Mouse (Mus musculus) E14TG2a.4 (cell line): ENCODE results near the gene Pgam5.
A peak's percentile ranks its signal among the peaks of the same experiment; 100 is the strongest.

Experiments
- H3K27me3 ChIP-seq: 2 replicates; pipeline ENCODE4 v1.6.1; 2014; ENCODE audit warnings: low read length, control low read depth; ENCODE audit not compliant: insufficient read depth
- H3K36me3 ChIP-seq: 2 replicates; pipeline ENCODE4 v1.6.1; 2014; ENCODE audit warnings: low read length, control low read depth; ENCODE audit not compliant: insufficient read depth
- H3K4me1 ChIP-seq: replicated peaks from 2 replicates; pipeline ENCODE4 v1.6.1; 2014; ENCODE audit warnings: low read depth, low read length, control low read depth
- H3K4me3 ChIP-seq: replicated peaks from 2 replicates; pipeline ENCODE4 v1.5.1; 2014; ENCODE audit warnings: mild to moderate bottlenecking, low read length
- H3K9me3 ChIP-seq: 2 replicates; pipeline ENCODE4 v1.6.1; 2014; ENCODE audit warnings: low read length, control low read depth
- CTCF ChIP-seq: conservative IDR thresholded peaks from 2 replicates; pipeline ENCODE4 v1.5.1; 2014; ENCODE audit warnings: low read length
- NANOG ChIP-seq: IDR thresholded peaks from 2 replicates; pipeline ENCODE4 v1.6.1; 2014; ENCODE audit warnings: borderline replicate concordance, low read length, mixed read lengths
- POU5F1 ChIP-seq: IDR thresholded peaks from 2 replicates; pipeline ENCODE4 v1.6.1; 2014; ENCODE audit warnings: low read length, borderline replicate concordance

Gene Pgam5

GRCm38 (mm10) chr5:110220331-110220730, 49.4 kb downstream of the Pgam5 start:
- H3K9me3 ChIP-seq, result no peaks in the 10 kb centered on the region
- peaks cover 84% of the 10 kb centered on the region for H3K36me3 ChIP-seq
- no peaks in the 10 kb centered on the region for H3K27me3 ChIP-seq
- H3K4me1 ChIP-seq, result peaks cover 3% of the 10 kb centered on the region; the same call in 1 of the 2 replicates
- H3K4me3 ChIP-seq, result no peak overlapping the region
- no peak for TF ChIP-seq POU5F1
- TF ChIP-seq CTCF, result peak; percentile 15; the same call in 1 of the 2 replicates

GRCm38 (mm10) chr5:110216780-110217179, 52.9 kb downstream of the Pgam5 start:
- peaks cover 86% of the 10 kb centered on the region for H3K36me3 ChIP-seq
- peaks cover 3% of the 10 kb centered on the region; the same call in 1 of the 2 replicates for H3K4me1 ChIP-seq
- H3K9me3 ChIP-seq, result no peaks in the 10 kb centered on the region
- TF ChIP-seq NANOG, result no peak
- no peak overlapping the region for H3K4me3 ChIP-seq
- H3K27me3 ChIP-seq, result no peaks in the 10 kb centered on the region

- Histone ChIP-seq H3K9me3 (no peaks in the 10 kb centered on the region), H3K27me3 (no peaks in the 10 kb centered on the region), H3K4me3 (no peak overlapping the region), H3K4me1 (no peaks in the 10 kb centered on the region), H3K36me3 (peaks cover 88% of the 10 kb centered on the region)
- TF ChIP-seq NANOG, result no peak
- no peak for TF ChIP-seq POU5F1
- TF ChIP-seq CTCF, result no peak
Measured at GRCm38 (mm10) chr5:110211312-110211711, 58.4 kb downstream of the Pgam5 start.
